Mouse (Mus musculus) stomach, embryonic 14.5 days (tissue): ENCODE data around the gene Cx3cr1. TPM values are rescaled to one million over a fixed set of nuclear protein-coding genes. Genes with fewer than 3 reads are reported as not detected.

ENCODE experiments used
- ATAC-seq: fragments of 200-750 bp; cut with Nextera tagmentation; 2 replicates; pipeline ENCODE4 v1.8.0; 2017; ENCODE audit warnings: low read depth, moderate TSS enrichment; ENCODE audit not compliant: insufficient number of reproducible peaks, insufficient read depth, low FRiP score
- H3K27ac ChIP-seq: fragments of 300-500 bp; sonication (generic); 2 replicates; pipeline ENCODE4 v1.5.1; 2014; ENCODE audit warnings: mild to moderate bottlenecking, low read length, moderate library complexity, mixed read lengths
- H3K27me3 ChIP-seq: fragments of 300-500 bp; sonication (generic); 2 replicates; pipeline ENCODE4 v1.6.1; 2014; ENCODE audit warnings: low read length, control low read depth, mixed read lengths; ENCODE audit not compliant: control insufficient read depth, insufficient read depth
- H3K36me3 ChIP-seq: fragments of 300-500 bp; sonication (generic); 2 replicates; pipeline ENCODE4 v1.6.1; 2014; ENCODE audit warnings: mild to moderate bottlenecking, control low read depth, low read length, moderate library complexity, mixed read lengths; ENCODE audit not compliant: control insufficient read depth, insufficient read depth
- H3K4me1 ChIP-seq: fragments of 300-500 bp; sonication (generic); 2 replicates; pipeline ENCODE4 v1.6.1; 2014; ENCODE audit warnings: low read length, control low read depth, mixed read lengths; ENCODE audit not compliant: control insufficient read depth, insufficient read depth
- H3K4me2 ChIP-seq: fragments of 300-500 bp; sonication (generic); replicated peaks from 2 replicates; pipeline ENCODE4 v1.6.1; 2014; ENCODE audit warnings: low read depth, low read length, control low read depth
- H3K4me3 ChIP-seq: fragments of 300-500 bp; sonication (generic); 2 replicates; pipeline ENCODE4 v1.5.1; 2014; ENCODE audit warnings: low read depth, low read length, control low read depth
- H3K9ac ChIP-seq: fragments of 300-500 bp; sonication (generic); replicated peaks from 2 replicates; pipeline ENCODE4 v1.6.1; 2014; ENCODE audit warnings: low read depth, mild to moderate bottlenecking, control low read depth, low read length, moderate library complexity, mixed read lengths
- H3K9me3 ChIP-seq: fragments of 300-500 bp; sonication (generic); 2 replicates; pipeline ENCODE4 v1.6.1; 2016; ENCODE audit warnings: low read depth, low read length, control low read depth; ENCODE audit not compliant: control insufficient read depth
- WGBS: fragments of 180-500 bp; shearing (Covaris S2); extraction: QIAGEN DNeasy Blood & Tissue Kit; methylation state at CpG from one replicate; pipeline ENCODE4 v1.1.7; 2014; 5-methylcytosine and 5-hydroxymethylcytosine counted together
- polyA plus RNA-seq: library from polyadenylated mRNA; unstranded; fragments of >200 nt; fragmentation: Nextera tagmentation; extraction: Ambion mirVana; gene quantifications from 2 replicates; pipeline ENCODE4 v1.2.1, GENCODE M21; 2014

Cx3cr1 gene
- polyA plus RNA-seq, 1 experiment from 2014 or later, result 13.7 TPM

DNA sequence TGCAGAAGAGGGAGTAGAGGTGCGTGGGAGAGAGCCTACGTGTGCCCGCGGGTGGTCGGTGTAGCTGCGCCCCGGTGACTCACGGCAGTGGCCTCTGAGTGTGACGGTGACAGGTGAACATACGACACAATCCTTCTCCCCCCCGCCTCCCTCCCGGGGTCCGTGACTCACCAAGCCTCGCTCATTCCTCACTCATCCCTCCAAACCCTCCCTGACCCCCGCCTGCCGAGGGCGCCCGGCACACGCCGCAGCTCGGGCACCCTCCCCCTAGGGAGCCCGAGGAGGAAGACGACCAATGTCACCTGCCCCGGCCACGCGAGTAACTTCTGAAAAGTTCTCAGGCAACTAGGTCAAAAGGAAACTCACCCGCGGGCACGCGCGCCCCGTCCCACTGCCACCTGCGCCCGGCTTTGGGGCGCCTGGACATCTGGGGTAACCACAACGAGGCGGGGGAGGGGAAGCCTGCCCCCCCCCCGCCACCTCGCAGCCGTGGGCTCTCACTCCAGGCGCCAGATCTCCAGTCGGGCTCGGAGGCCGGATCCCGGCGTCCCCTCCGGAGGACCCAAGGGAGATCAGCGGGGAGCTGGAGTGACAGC lies 86.6 kb downstream of the Cx3cr1 start:
- ATAC-seq, result no peak
- Histone ChIP-seq H3K27me3 (no peaks in the 10 kb centered on the region), H3K9me3 (no peaks in the 10 kb centered on the region), H3K4me3 (peak overlapping the region; percentile 68), H3K27ac (peak overlapping the region; percentile 53), H3K4me2 (peak overlapping the region; percentile 95), H3K4me1 (peaks cover 44% of the 10 kb centered on the region), H3K9ac (peak overlapping the region; percentile 70), H3K36me3 (no peaks in the 10 kb centered on the region)
- under 1% methylated on average over 48 of the region's 48 CpGs for WGBS

DNA sequence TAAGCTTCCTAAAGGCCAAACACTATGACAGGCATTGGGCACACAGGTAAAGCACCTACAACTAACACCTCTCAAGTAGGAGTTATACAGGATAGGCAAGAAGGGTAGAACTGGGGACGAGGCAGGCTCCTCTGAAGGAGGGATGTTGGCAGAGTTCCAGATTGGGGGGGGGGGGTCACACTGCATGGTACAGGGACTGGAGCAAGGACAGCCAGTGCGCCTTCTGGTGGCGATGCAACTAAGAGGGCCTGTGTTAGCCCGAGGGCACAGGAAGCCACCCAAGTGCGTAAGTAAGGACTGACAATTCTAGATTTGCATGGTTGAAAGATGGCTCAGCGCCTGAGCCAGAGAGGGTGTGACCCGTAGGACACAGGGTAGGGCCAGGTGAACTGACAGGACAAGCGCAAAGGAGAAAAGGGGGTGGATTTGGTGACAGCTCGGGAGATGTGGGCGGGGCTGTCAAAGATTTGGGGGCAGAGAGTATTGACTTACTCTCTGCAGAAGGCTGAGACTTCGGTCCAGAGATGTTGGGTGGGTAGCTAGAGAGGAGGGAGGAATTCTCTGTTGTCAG lies 87.4 kb downstream of the Cx3cr1 start:
- H3K9ac ChIP-seq, result peak overlapping the region; percentile 70; the same call in 1 of the 2 replicates
- peak; percentile 19; the same call in 1 of the 2 replicates for ATAC-seq
- H3K27ac ChIP-seq, result peak overlapping the region; percentile 89
- peaks cover 52% of the 10 kb centered on the region for H3K4me1 ChIP-seq
- 2% methylated on average over 11 of the region's 11 CpGs for WGBS
- H3K27me3 ChIP-seq, result no peaks in the 10 kb centered on the region
- H3K4me3 ChIP-seq, result peak overlapping the region; percentile 68
- H3K36me3 ChIP-seq, result no peaks in the 10 kb centered on the region
- no peaks in the 10 kb centered on the region for H3K9me3 ChIP-seq
- H3K4me2 ChIP-seq, result peak overlapping the region; percentile 95

DNA sequence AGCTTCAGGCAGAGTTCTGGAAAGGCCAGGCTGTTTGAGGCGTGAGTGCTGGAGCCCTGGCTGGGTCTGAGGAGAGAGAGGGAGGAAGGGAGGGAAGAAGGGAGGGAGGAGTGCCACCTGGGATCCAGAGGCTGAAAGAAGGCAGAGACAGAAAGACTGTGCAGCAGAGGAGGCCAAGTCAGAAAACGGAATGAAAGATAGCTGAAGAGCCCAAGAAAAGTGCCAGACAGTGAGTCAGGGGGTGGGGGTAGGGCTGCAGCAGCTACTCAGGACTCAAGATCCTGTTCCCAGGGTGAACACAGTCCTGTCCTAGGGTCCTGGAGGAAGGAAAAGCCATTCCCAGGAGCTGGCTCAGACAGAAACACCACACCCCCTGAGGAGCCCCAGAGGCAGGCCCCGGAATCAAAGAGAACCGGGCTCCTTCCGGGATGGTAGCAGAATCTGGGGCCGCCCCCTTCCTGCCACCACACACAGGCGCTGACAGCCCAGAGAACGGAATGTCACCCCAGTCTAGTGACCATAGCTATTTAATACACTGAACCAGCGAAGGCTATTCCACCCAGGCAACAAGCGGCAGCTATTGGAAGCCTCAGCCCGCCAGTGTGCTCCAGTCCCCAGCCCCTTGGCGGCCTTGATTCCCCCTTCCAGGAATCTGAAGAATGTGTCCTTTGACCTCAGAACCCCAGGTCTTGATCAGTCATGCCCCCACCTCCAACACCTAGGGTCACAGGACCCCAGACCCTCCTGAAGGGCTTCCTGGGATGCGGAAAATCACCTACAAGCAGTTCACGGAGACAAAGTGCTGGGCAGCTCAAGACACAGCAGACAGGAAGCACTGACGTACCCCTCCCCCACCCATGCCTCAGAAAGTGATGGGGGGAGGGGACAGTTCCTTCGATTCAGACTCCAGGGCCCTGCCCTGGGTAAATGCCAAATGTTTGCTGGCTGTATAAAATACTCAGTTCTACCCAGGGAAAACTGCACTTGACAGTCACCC lies 88.2 kb downstream of the Cx3cr1 start:
- Histone ChIP-seq H3K4me1 (peaks cover 60% of the 10 kb centered on the region), H3K27me3 (no peaks in the 10 kb centered on the region), H3K4me3 (peak overlapping the region; percentile 68; the same call in 1 of the 2 replicates), H3K9ac (no peak overlapping the region; the same call in 1 of the 2 replicates), H3K27ac (peak overlapping the region; percentile 89), H3K36me3 (no peaks in the 10 kb centered on the region), H3K9me3 (no peaks in the 10 kb centered on the region), H3K4me2 (peak overlapping the region; percentile 95)
- peak; percentile 37 for ATAC-seq
- under 1% methylated on average over 16 of the region's 16 CpGs for WGBS

DNA sequence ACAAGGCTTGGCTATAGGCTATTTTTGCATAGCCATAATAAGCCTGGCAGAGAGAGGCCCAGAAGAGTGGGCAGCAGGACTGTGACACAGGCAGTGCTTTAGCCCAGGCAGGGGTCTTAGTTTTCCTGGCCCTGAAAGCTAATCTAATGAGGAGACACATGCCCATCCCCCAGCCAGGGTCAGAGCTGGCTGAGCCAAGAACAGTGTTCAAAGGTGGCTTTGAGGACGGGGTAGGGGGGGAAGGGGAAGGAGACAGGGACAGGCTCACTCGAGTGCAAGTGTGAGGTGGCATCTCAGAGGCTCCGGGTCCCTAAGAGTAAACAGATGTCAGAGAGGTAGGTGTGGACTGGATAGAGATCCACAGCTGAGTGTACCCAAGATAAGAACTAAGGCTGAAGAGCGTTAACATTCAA lies 88.9 kb downstream of the Cx3cr1 start:
- H3K27me3 ChIP-seq, result no peaks in the 10 kb centered on the region
- ATAC-seq, result no peak

DNA sequence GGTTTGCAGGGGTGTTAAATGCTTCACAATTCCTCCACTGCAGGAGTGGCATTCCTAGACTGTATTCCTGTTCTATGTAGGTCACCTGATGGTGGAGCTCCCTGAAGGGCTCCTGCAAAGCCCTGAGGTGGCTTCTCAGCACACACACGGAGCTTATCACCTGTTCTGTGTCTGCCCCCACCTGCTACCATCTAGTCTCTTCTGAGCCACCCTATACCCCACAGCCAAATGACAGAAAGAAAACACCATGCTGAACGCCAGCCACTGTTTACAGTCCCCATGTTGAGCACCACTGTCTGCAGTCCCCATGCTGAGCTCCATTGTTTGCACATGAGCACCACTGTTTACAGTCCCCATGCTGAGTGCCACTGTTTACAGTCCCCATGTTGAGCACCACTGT lies 89.9 kb downstream of the Cx3cr1 start:
- H3K4me2 ChIP-seq, result no peak overlapping the region
- ATAC-seq, result no peak
- H3K9ac ChIP-seq, result no peak overlapping the region
- no peak overlapping the region for H3K27ac ChIP-seq
- no peaks in the 10 kb centered on the region for H3K36me3 ChIP-seq
- H3K4me1 ChIP-seq, result peaks cover 59% of the 10 kb centered on the region
- no peaks in the 10 kb centered on the region for H3K9me3 ChIP-seq
- H3K4me3 ChIP-seq, result no peak overlapping the region
- no peaks in the 10 kb centered on the region for H3K27me3 ChIP-seq
- WGBS, result 42% methylated on average over 2 of the region's 2 CpGs

More for the DNA sequence above, 88.9 kb downstream of the Cx3cr1 start:
- no peaks in the 10 kb centered on the region for H3K9me3 ChIP-seq
- no peaks in the 10 kb centered on the region for H3K36me3 ChIP-seq
- WGBS, result 5% methylated on average over 4 of the region's 4 CpGs
- H3K4me3 ChIP-seq, result peak overlapping the region; percentile 68; the same call in 1 of the 2 replicates
- peaks cover 59% of the 10 kb centered on the region for H3K4me1 ChIP-seq
- peak overlapping the region; percentile 89 for H3K27ac ChIP-seq
- H3K9ac ChIP-seq, result no peak overlapping the region; the same call in 1 of the 2 replicates
- peak overlapping the region; percentile 95 for H3K4me2 ChIP-seq

DNA sequence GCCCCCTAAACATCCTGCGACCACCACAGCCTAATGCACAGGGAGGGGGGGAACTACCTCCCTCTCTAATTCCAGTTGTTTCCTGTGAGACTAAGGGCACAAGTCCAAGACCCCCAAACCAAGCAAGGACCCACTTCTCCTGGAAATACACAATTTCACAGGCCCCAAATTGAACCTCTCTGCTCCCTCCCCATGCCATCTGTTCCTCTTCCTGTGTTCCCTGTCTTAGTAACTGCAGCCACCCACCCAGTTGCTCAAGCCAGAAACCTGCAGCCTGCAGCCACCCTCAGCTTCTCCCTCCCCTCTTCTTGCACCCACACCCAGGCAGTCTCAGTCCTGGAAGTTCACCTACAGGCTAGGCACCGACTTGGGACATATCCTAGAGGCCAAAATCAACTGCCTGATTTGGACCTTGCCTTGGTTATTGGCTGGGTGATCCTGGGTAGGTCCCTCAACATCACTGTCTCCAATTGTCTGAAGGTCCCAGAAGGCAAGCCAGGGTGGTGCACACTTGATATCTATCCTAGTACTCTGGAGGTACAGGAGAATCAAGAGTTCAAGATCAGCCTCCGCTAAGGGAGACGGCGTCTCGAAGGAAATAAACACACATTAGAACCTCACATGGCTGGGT lies 90.8 kb downstream of the Cx3cr1 start:
- 75% methylated on average over 6 of the region's 6 CpGs for WGBS
- H3K9ac ChIP-seq, result no peak overlapping the region
- peaks cover 6% of the 10 kb centered on the region; the same call in 1 of the 2 replicates for H3K36me3 ChIP-seq
- peaks cover 59% of the 10 kb centered on the region for H3K4me1 ChIP-seq
- H3K9me3 ChIP-seq, result no peaks in the 10 kb centered on the region
- H3K4me2 ChIP-seq, result no peak overlapping the region
- no peak overlapping the region for H3K27ac ChIP-seq
- no peaks in the 10 kb centered on the region for H3K27me3 ChIP-seq
- no peak overlapping the region for H3K4me3 ChIP-seq
- ATAC-seq, result no peak

DNA sequence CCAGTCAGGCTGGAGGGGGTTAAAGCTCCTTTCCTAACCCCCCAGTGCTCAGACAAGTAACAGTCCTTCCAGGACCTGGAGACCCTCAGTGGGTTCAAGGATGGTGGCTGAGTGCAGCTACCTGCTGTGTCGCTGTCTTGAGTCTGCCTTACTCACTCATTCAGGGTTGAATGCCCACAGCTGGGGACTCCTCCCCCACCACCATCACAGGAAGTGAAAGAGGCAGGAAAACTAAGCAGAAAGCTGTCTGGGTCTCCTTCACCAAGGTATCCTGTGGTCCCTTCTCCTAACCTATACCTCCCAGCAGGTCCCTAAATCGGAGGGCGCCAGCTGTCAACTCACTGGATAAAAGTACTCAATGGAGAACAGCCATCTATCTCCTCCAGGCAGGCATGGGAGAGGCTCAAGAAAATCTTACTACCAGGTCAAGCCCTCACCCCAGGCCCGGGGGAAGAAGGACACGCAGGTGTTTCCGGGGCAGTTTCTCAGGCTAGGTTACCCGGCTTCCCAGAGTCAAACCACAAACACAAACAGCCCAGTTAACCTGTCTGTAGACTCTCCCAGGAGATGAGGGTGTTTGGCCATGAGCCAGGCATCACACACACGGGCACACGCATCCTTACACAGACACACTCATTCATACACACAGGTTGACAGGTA lies 91.4 kb downstream of the Cx3cr1 start:
- Histone ChIP-seq H3K4me3 (no peak overlapping the region), H3K27ac (0 out of 2 replicates have a peak overlapping the region, but pooled peaks have one; percentile 28), H3K27me3 (no peaks in the 10 kb centered on the region), H3K4me1 (peaks cover 59% of the 10 kb centered on the region), H3K9me3 (no peaks in the 10 kb centered on the region), H3K36me3 (peaks cover 12% of the 10 kb centered on the region; the same call in 1 of the 2 replicates), H3K9ac (no peak overlapping the region), H3K4me2 (no peak overlapping the region)
- 28% methylated on average over 9 of the region's 9 CpGs for WGBS
- ATAC-seq, result no peak
